Mouse (Mus musculus): Measurements from ENCODE around the gene Chst5. TPM values are rescaled to one million over a fixed set of nuclear protein-coding genes. Genes with fewer than 3 reads are reported as not detected.

Chst5 gene
- polyA plus RNA-seq, 1 experiment: not detected

DNA sequence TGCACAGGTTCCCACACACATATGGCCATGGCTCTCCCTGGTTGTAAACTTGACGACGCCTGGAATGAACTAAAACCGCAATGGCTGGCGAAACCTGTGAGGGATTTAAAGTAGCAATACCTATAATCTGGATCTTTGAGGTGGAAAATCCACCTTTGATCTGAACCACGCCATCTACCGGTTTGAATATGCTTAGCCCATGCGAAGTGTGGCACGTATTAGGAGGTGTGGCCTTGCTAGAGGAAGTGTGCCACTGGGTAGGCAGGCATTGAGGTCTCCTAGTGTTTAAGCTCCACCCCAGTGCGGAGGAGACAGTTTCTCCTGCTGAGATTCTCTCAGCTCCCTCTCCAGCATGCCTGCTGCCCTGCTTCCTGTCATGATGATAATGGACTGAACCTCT, 32.5 kb downstream of the Chst5 start:
- Histone ChIP-seq H3K36me3 (ENCODE audit: control insufficient read depth, insufficient read depth) (no peaks in the 10 kb centered on the region), H3ac (ENCODE audit: control insufficient read depth, insufficient read length, low read depth) (no peak overlapping the region)

DNA sequence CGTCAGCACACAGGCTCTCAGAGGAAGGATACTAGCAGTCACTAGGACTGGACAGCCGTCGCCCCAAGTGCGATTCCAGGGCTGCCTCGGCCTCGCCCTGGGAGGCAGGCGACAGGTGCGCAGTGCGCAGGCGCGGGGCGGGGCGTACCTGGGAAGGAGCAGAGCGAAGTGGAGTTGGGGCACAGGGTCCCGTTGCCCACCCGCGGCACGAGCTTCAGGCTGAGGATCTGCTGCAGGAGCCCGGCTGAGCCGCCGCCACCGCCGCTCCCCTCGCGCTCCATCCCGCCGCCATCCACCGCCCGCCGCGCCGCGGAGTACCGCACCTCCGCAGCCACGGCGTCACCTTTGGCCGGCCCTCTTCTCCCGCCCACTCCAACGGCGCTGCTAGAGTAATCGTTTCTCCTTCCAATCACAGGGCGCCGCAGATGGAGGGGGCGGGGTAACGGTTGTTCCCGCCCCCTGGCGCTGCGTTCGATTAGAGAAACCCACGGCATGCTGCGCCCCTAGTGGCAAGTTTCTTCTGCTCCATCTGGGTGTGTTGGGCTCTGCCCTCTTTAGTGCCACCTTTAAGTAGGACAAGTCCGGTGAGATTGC, 33.8 kb downstream of the Chst5 start, which contains the start of gene Tmem170:
Gene Tmem170, minus strand, starts transcription at position 396 of the 594 bp plus-strand sequence.
- Histone ChIP-seq H3ac (ENCODE audit: control insufficient read depth, insufficient read length, low read depth) (peak within 1 kb of the TSS; percentile 74), H3K79me3 (ENCODE audit: low read depth) (no peaks in the 10 kb centered on the region), H3K27me3 (ENCODE audit: control insufficient read depth, insufficient read depth, insufficient read length) (no peaks in the 10 kb centered on the region), H3K4me3 (ENCODE audit: insufficient read depth, poor library complexity, severe bottlenecking) (peak within 1 kb of the TSS; percentile 52), H3K36me3 (ENCODE audit: control insufficient read depth, insufficient read depth) (no peaks in the 10 kb centered on the region), H3K79me2 (ENCODE audit: control insufficient read depth, insufficient read depth) (no peaks in the 10 kb centered on the region)
- TF ChIP-seq CEBPB (IDR thresholded peaks at IDR 0.05; ENCODE audit: low read depth) (no peak), CTCF (IDR thresholded peaks at IDR 0.05; ENCODE audit: control insufficient read depth, insufficient read depth, insufficient read length) (peak; percentile 67)

More for the DNA sequence above, 32.5 kb downstream of the Chst5 start:
- Histone ChIP-seq H3K79me2 (ENCODE audit: control insufficient read depth, insufficient read depth) (no peaks in the 10 kb centered on the region), H3K4me3 (ENCODE audit: insufficient read depth, poor library complexity, severe bottlenecking) (no peak overlapping the region), H3K27me3 (ENCODE audit: control insufficient read depth, insufficient read depth, insufficient read length) (no peaks in the 10 kb centered on the region), H3K79me3 (ENCODE audit: low read depth) (no peaks in the 10 kb centered on the region)
- TF ChIP-seq USF1 (IDR thresholded peaks at IDR 0.05; ENCODE audit: low read depth) (no peak), CEBPB (IDR thresholded peaks at IDR 0.05; ENCODE audit: low read depth) (no peak), CTCF (IDR thresholded peaks at IDR 0.05; ENCODE audit: control insufficient read depth, insufficient read depth, insufficient read length) (no peak), MYOG (IDR thresholded peaks at IDR 0.05; ENCODE audit: control insufficient read depth, extremely low read depth, insufficient read length) (no peak), FOSL1 (IDR thresholded peaks at IDR 0.05; ENCODE audit: insufficient read depth, low read length, poor library complexity, severe bottlenecking) (no peak), MYOD1 (IDR thresholded peaks at IDR 0.05; ENCODE audit: control insufficient read depth, insufficient read length, low read depth) (no peak), MAX (IDR thresholded peaks at IDR 0.05) (no peak)

DNA sequence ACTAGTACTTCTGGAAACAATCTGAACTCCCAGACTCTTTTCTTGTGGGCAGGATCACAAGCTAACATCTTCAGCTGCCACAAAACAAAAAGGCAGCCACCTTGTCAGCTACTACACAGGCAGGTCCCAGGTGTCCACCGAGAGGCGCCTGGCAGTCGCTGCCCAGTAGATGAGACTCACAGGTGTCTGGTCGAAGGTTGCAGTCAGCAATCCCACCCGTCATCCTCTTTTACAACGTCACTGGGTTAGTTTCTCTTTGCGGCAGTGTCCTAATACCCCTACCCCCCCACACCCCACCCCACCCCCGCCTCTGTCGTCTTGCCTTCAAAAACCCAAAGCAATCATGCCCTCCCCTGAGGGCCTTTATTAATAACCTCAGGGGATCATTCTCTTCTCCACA, 34.5 kb downstream of the Chst5 start:
- Histone ChIP-seq H3K27me3 (ENCODE audit: control insufficient read depth, insufficient read depth, insufficient read length) (no peaks in the 10 kb centered on the region), H3K79me2 (ENCODE audit: control insufficient read depth, insufficient read depth) (no peaks in the 10 kb centered on the region), H3K4me3 (ENCODE audit: insufficient read depth, poor library complexity, severe bottlenecking) (peak overlapping the region; percentile 52), H3ac (ENCODE audit: control insufficient read depth, insufficient read length, low read depth) (peak overlapping the region; percentile 2), H3K36me3 (ENCODE audit: control insufficient read depth, insufficient read depth) (no peaks in the 10 kb centered on the region), H3K79me3 (ENCODE audit: low read depth) (no peaks in the 10 kb centered on the region)
- TF ChIP-seq FOSL1 (IDR thresholded peaks at IDR 0.05; ENCODE audit: insufficient read depth, low read length, poor library complexity, severe bottlenecking): no peak
- TF ChIP-seq MYOD1 (IDR thresholded peaks at IDR 0.05; ENCODE audit: control insufficient read depth, insufficient read length, low read depth): no peak
- TF ChIP-seq USF1 (IDR thresholded peaks at IDR 0.05; ENCODE audit: low read depth): no peak
- TF ChIP-seq MAX (IDR thresholded peaks at IDR 0.05): no peak
- TF ChIP-seq CEBPB (IDR thresholded peaks at IDR 0.05; ENCODE audit: low read depth): no peak
- no peak for TF ChIP-seq CTCF (IDR thresholded peaks at IDR 0.05; ENCODE audit: control insufficient read depth, insufficient read depth, insufficient read length)
- no peak for TF ChIP-seq MYOG (IDR thresholded peaks at IDR 0.05; ENCODE audit: control insufficient read depth, extremely low read depth, insufficient read length)

DNA sequence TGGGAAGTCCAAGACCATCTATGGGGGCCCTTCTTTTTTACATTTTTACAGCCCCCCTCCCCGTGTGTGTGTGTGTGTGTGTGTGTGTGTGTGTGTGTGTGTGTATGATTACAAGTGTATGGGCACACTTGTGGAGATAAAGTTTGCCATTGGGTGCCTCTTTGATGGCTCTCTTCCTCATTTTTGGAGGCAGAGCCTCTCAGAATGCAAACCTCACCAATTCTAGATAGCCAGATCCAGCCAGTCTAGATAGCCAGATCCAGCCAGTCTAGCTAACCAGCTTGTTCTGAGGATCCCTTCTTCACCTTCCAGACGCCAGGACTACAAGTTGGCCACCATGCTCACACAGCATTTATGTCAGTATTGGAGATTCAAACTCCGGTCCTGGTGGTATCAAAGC, 39.0 kb downstream of the Chst5 start:
- TF ChIP-seq MYOD1 (IDR thresholded peaks at IDR 0.05; ENCODE audit: control insufficient read depth, insufficient read length, low read depth) (no peak), FOSL1 (IDR thresholded peaks at IDR 0.05; ENCODE audit: insufficient read depth, low read length, poor library complexity, severe bottlenecking) (no peak), MYOG (IDR thresholded peaks at IDR 0.05; ENCODE audit: control insufficient read depth, extremely low read depth, insufficient read length) (no peak), CTCF (IDR thresholded peaks at IDR 0.05; ENCODE audit: control insufficient read depth, insufficient read depth, insufficient read length) (no peak), MAX (IDR thresholded peaks at IDR 0.05) (no peak), USF1 (IDR thresholded peaks at IDR 0.05; ENCODE audit: low read depth) (no peak), CEBPB (IDR thresholded peaks at IDR 0.05; ENCODE audit: low read depth) (no peak)
- Histone ChIP-seq H3ac (ENCODE audit: control insufficient read depth, insufficient read length, low read depth) (no peak overlapping the region), H3K4me3 (ENCODE audit: insufficient read depth, poor library complexity, severe bottlenecking) (no peak overlapping the region), H3K27me3 (ENCODE audit: control insufficient read depth, insufficient read depth, insufficient read length) (no peaks in the 10 kb centered on the region), H3K79me2 (ENCODE audit: control insufficient read depth, insufficient read depth) (no peaks in the 10 kb centered on the region), H3K79me3 (ENCODE audit: low read depth) (no peaks in the 10 kb centered on the region), H3K36me3 (ENCODE audit: control insufficient read depth, insufficient read depth) (no peaks in the 10 kb centered on the region)

DNA sequence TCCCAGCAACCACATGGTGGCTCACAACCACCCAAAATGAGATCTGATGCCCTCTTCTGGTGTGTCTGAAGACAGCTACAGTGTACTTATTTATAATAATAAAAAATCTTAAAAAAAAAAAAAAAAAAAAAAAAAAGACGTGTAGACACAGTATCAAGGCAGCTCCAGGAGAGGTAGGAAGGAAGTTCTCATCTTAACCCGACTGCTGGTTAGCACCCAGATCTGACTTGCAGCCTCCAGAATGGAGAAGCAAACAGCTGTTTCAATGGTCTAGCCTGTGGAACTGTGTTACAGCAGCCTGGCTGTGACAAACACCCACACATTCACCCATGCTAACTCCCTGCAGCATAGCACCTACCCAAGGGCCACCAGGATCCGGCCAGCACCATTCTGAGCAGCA, 39.9 kb downstream of the Chst5 start:
- Histone ChIP-seq H3K4me3 (ENCODE audit: insufficient read depth, poor library complexity, severe bottlenecking) (no peak overlapping the region), H3K79me3 (ENCODE audit: low read depth) (no peaks in the 10 kb centered on the region), H3K27me3 (ENCODE audit: control insufficient read depth, insufficient read depth, insufficient read length) (no peaks in the 10 kb centered on the region), H3K36me3 (ENCODE audit: control insufficient read depth, insufficient read depth) (no peaks in the 10 kb centered on the region), H3ac (ENCODE audit: control insufficient read depth, insufficient read length, low read depth) (no peak overlapping the region), H3K79me2 (ENCODE audit: control insufficient read depth, insufficient read depth) (no peaks in the 10 kb centered on the region)
- TF ChIP-seq CTCF (IDR thresholded peaks at IDR 0.05; ENCODE audit: control insufficient read depth, insufficient read depth, insufficient read length) (no peak), USF1 (IDR thresholded peaks at IDR 0.05; ENCODE audit: low read depth) (no peak), MYOD1 (IDR thresholded peaks at IDR 0.05; ENCODE audit: control insufficient read depth, insufficient read length, low read depth) (no peak), CEBPB (IDR thresholded peaks at IDR 0.05; ENCODE audit: low read depth) (no peak), MAX (IDR thresholded peaks at IDR 0.05) (no peak), FOSL1 (IDR thresholded peaks at IDR 0.05; ENCODE audit: insufficient read depth, low read length, poor library complexity, severe bottlenecking) (no peak), MYOG (IDR thresholded peaks at IDR 0.05; ENCODE audit: control insufficient read depth, extremely low read depth, insufficient read length) (no peak)

DNA sequence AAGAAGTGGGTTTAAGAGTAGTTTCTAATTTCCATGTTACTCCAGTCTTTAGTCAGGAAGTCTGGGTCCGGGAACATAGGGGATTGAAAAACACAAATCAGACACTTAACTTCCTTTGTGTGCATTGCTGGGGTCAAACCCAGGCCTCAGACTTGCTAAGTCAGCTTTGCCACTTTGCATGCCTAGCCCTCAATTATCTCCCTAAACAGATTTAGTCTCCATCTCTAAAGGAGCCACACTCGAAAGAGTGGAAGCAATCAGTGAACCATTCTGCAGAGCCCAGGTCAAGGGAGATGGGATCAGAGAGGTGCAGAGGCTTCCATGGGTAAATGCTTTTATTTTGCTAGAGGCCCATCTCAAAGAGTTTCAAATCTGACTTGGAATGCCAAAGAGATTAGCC, 41.6 kb downstream of the Chst5 start:
- H3K36me3 ChIP-seq (ENCODE audit: control insufficient read depth, insufficient read depth): no peaks in the 10 kb centered on the region
- TF ChIP-seq USF1 (IDR thresholded peaks at IDR 0.05; ENCODE audit: low read depth) (no peak), MYOG (IDR thresholded peaks at IDR 0.05; ENCODE audit: control insufficient read depth, extremely low read depth, insufficient read length) (no peak), MYOD1 (IDR thresholded peaks at IDR 0.05; ENCODE audit: control insufficient read depth, insufficient read length, low read depth) (no peak), CEBPB (IDR thresholded peaks at IDR 0.05; ENCODE audit: low read depth) (no peak), CTCF (IDR thresholded peaks at IDR 0.05; ENCODE audit: control insufficient read depth, insufficient read depth, insufficient read length) (no peak), MAX (IDR thresholded peaks at IDR 0.05) (no peak), FOSL1 (IDR thresholded peaks at IDR 0.05; ENCODE audit: insufficient read depth, low read length, poor library complexity, severe bottlenecking) (no peak)
- H3ac ChIP-seq (ENCODE audit: control insufficient read depth, insufficient read length, low read depth): no peak overlapping the region
- no peak overlapping the region for H3K4me3 ChIP-seq (ENCODE audit: insufficient read depth, poor library complexity, severe bottlenecking)
- H3K79me3 ChIP-seq (ENCODE audit: low read depth): no peaks in the 10 kb centered on the region
- H3K79me2 ChIP-seq (ENCODE audit: control insufficient read depth, insufficient read depth): no peaks in the 10 kb centered on the region
- no peaks in the 10 kb centered on the region for H3K27me3 ChIP-seq (ENCODE audit: control insufficient read depth, insufficient read depth, insufficient read length)

Measured in C2C12 (cell line).